Mouse (Mus musculus) lung, postnatal 10 days (tissue): Measurements from ENCODE around the gene Gm21915.

ENCODE experiments used
- DNase-seq: peaks from one replicate; pipeline ENCODE4 v3.0.0; 2021

Gm21915 gene

DNA sequence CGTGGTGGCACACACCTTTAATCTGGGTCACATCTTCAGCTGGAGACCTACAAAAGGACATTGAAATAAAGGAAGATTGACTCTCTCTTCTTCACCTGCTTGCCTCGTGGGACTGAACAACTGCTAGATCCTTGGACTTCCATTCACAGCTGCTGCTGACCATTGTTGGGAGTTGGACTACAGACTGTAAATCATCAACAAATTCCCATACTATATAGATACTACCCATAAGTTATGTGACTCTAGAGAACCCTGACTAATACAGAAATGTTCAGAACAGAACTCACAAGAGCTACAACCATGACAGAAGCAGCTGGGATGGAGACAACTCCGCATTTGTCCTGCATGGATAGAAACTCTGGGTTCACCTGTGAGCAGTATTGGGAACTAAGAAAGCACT, at the start of gene Gm21915:
Gene Gm21915, plus strand, starts transcription at position 301 of the 400 bp plus-strand sequence.
- no peak for DNase-seq

DNA sequence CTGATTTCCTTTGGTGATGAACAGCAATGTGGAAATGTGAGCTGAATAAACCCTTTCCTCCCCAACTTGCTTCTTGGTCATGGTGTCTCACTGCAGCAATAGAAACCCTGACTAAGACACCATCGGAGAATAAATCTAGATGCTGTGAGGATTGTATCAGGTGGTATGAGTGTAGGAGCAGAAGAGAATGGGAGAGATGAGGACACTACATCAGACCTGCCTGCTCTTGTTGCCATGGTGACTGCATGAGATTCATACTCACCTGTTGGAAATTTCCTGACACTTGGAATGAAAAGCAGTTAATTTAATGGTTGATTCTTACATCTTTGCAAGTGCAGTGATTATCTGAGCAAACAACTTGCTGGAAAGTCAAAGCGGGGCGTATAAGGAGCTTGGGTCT, 48.1 kb upstream of the Gm21915 start:
- no peak for DNase-seq

DNA sequence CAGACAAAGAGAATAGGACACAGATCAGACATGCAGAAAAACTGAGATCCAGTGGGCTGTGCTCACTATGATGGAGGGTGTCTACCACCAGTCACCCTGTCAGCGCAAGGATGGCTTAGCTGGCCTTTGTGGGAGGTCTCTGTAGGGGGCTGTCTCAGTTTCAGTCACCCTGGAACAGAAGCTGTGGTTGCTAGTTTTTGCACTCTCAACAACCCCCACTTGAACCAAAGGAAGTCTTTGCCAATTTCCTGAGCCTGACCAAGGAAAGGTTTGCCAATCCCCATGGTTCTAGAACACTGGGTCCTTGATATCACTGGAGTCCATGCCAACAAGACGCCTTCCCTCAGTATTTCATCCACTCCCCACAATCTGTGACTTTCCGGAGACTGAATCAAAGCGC, 47.6 kb upstream of the Gm21915 start:
- no peak for DNase-seq

DNA sequence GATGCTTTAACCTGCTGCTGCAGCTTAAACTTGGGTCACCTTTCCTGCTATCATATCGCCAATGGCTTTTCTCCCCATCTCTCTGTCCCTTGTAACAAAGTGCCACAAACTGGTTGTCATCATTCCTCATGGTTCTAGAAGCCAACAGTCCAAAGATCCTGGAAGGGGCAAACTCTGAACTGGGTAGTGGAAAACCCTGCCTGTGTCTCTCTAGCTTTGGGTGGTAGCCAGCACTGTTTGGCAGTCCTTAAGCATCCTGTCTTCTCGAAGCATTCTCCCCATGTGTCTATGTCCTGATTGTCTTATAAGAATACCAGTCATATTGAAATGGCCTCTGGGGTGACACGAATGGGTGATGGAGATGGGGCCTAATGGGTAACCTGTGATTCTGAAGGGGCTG, 45.1 kb upstream of the Gm21915 start:
- no peak for DNase-seq

DNA sequence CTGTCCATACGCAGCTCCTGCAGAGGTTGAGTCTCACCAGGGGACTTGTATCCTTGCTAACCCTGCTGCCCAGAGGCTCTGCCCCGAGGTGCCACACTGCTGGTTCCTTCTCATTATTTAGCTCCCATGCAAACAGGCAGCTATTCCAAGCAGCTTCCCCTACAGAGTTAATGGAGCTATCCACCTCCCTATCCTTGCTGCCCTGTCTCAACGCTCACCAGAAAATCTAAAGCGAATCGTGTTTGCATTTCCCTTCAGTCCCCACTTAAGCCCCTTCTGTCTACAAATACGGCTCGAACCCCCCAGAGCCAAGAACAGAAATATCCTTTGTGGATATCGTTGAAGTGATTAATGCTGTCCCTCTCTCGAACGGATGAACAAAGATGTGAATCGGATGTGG, 43.8 kb upstream of the Gm21915 start:
- DNase-seq = no peak

DNA sequence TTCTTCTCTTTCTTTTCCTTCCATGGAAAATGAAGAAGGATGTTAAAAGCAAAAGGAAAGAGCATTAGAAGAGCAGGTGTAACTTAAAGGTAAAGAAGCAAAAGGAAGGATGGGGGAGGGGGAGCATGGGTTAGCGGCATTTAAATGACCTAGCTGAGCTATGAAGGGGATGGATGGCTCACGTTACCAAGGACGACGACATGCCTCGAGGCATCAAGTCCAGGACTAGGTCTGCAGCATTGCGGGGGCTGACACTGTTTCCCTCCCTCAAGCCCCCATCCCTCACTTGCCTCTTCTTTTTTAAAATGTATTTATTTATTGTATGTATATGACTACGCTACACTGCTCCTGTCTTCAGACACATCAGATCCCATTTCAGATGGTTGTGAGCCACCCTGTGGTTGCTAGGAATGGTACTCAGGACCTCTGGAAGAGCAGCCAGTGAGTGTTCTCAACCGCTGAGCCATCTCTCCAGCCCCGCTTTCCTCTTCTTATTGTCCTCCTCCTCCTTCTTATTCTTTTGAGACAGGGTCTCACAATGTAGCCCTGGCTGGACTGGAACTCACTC, 43.2 kb upstream of the Gm21915 start:
- DNase-seq = no peak

DNA sequence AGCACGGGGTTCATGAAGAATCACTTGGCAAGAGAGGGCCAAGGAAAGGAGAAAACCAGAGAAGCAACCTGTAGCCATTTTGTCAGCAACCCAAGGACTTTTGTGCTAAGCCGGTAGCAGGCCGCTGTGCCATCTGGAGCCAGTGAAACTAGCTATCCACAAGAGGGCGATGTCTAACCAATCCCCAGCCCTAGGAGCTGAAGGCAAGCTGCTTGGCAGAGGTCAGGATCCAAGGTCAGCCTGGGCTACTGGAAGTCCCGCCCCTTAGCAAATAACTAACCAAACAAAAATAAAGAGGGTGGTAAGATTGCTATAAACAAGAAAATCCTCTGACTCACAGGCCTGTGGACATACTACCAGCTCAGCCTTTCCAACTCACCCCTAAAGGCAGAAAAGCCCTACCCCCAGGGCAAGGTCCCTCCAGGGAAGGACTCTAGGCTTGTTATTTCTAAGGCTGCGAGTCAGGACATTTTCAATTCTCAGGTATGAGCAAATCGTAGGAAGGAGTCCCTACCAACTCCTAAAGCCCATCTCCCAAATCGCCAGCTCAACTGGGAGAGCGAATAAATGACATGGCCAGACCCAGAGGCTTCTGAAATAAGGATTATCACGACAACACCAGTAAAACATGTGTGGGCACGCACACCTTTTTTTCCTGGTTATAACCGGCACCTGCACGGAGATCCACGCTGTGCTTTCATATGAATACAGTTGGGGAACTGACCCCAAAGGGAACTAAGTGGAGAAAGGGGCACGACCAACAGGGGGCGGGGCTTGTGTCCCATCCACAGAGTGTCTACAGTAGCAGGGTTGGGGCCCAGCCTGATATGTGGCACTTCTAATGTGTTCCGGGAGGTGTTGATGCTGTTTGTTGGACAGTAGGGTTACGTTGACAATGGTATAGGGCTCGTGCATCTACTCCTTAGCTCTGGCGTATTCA, 42.0 kb upstream of the Gm21915 start:
- DNase-seq = peak; percentile 70

DNA sequence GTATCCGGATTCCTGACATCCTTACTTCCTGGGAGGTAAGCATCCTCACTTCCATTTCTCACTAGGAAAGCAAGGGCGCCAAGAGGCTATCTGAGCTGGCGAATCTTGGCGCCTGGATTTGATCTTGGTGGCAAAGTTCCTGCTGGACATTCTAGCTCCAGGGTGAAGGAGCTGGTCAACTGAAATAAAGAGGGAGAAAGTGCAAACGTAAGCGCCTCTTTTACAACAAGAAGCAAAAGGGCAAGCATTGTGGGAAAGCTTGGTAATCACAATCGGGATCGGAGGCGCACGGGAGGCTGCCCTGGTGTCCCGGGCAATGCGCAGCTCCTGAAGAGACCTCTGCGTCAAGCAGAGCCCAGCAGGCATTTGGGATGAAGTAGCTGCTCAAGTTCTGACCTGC, 41.0 kb upstream of the Gm21915 start:
- DNase-seq = no peak

DNA sequence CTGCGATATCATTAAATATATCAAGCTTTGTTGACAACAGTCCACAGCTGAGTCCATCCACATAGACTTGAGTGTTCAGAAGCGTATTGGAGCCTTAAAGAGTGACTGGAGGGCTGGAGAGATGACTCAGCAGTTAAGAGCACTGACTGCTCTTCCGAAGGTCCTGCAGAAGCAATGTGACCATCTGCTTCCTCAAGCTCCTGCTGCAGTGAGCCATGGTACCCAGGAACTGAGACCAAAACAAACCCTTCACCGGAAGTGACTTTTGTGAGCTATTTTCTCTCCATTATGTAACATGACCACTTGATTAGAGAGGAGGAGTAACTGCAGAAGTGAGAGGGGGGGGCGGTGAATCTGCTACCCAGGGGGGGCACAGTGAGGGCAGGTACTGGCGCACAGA, 39.3 kb upstream of the Gm21915 start:
- no peak for DNase-seq

DNA sequence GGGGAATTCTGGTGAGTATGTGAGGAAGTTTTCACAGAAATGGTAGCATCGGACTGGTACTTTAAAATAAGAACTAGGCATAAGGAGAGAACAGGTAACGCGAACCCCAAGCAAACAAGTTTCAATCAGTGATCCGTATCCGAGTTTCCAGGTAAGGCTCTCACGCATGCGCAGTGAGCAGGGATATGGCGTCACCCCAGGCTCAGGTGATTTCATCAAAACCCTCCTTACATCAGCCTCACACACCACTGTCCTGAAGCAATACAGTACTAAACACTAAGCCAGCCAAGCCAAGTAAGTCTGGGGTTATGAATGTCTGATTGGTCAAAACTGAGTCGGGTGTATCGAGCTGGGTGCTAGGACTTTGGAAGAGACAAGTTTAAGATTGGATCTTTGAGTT, 38.9 kb upstream of the Gm21915 start:
- no peak for DNase-seq

DNA sequence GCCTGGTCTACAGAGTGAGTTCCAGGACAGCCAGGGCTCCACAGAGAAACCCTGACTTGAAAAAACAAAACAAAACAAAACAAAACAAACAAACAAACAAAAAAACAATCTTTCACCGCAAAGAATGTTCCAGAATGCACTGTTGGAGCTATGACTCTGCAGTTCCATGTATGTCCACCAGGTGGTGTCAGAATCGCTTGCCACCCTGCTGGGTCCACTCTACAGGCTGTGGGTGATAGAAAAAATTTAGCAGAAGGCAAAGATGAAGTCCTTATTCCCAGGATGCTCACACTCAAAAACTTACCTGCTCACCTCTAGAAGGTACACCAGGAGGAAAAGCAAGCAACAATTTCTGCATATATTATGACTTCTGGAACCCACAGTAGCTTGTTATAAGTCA, 34.4 kb upstream of the Gm21915 start:
- peak; percentile 75 for DNase-seq

DNA sequence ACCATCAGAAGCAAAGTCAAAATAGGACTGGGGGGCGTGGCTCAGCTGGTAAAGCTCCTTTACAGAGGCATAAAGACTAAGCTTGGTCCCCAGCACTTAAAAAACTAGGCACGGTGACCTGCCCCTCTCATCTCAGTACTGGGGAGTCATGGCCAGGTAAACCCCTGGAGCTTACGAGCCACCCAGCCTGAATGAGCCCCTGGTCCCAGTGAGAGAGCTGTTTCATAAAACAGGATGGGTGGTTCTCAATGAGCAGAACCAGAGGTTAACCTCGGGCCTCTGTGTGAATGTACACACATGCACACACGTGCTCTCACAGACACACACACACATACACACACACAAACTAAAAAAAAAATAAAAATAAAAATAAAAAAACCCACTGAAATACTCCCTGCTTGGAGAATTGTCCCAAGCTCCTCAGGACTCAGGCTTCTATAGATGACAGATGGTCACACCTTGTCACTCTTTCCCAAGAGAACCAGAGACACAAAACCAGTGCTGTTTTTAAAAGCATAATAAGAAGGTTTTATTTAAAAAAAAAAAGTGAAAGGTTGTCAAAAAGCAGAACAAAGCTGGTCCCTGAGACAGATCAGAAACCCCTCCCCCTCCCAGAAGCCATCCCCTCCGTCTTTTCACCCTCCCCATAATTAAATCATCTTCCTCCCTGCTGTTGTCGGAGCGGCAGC, 32.6 kb upstream of the Gm21915 start:
- DNase-seq = no peak

DNA sequence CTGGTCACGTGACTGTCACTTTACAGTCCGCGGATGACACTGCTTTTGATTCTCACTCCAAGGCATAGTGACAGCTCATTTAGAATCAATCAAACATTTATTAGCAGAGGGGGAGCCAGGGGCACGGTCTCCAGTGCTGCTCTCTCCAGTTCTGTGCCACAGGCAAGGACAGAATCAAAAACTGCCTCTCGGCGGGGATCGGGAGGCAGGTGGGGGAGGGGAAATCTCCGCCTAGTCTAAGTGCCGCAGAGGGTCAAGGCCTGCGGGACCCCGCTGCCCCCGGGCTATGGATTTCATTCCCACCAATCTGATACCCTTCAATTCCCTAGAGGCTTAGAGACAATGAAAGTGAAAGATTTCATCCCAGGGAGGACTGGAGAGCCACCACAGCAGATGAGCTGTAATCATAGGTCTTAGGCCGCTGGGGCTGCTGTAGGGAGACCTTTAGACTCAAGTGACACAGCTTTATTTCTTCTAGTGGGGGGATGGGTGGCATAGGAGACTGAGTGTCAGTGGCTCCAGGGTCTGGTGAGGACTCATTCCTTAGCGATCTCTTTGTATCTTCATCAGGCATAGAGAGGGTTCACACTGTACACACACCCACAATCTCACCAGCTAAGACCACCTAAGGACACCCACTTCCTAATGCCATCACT, 31.9 kb upstream of the Gm21915 start:
- peak; percentile 40 for DNase-seq

DNA sequence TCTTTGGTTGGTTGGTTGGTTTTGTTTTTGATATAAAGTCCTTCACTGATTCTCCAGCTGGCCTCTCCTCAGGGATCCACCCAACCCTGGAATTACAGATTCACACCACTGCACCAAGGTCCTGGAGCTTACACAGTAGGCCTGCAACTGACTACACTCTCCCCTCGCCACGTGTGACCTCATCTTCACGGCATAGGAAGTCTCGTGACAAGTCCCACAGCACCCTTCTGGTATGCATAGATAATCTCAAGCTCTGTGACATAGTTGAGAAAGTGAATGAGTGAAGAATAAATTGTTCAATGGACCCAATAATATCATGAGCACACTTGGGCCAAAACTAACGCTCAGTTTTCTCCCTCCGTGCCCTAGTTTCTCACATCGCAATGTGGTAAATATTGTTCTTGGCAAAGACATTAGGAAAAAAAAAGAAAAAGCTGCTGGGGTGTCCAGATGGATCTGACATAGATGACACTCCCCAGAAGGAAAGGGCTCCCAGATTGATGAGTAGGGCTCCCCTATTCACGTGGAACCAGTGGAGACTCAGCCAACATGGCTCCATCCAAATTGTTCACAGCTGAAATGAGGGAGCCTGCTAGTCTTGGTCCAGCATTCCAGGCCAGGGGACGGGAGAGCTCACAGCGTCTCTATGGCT, 30.8 kb upstream of the Gm21915 start:
- no peak for DNase-seq

DNA sequence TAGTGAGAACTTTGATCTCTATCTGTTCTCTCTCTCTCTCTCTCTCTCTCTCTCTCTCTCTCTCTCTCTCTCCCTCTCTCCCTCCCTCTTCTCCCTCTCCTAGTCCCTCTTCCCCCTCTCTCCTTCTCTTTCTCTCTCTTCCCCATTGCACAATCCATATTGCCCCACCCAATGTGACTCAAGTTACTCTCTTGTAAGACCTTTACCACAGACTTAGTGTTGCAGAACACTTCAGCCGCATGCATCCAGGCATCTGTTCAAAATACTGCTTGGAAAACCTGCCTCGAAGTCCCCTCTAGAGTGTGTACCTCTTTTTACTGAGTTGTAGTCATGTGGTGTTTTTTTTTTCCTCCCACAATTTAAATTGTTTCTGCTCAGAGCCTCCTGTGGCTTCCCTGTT, 29.1 kb upstream of the Gm21915 start:
- no peak for DNase-seq

DNA sequence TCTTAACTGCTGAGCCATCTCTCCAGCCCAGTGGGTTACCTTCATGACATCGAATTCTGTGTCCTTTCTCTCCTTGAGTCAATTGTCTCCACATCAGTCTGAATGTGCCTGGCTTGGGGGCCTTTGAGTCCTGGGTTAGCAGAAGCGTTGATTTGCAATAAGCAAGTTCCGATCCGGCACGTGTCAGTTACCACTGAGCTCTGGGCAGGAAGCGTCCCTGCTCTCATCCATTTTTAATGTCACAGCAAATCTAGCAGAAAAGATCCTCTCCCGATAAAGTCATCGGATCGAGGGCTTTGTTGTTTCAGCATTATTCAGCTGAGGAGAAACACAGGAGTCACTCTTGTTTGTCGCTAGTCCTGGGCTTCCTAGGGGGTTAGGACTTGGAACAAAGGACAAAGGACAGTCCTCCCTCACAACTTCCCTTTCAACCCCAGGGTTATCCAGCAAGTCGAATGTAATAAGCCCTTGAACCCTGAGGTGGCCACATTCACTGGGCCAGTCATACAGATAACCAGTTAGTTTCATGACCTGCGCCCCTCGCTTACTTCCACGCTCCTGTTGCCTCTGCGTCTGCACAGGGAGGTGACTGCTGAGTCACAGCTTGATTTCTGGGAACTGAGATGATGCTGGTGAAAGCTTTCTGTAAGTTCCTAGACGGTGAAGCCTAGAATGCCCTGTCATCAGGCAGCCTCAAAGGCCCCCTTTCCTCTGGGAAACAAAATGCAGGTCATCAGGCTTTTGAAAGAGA, 27.8 kb upstream of the Gm21915 start:
- no peak for DNase-seq

DNA sequence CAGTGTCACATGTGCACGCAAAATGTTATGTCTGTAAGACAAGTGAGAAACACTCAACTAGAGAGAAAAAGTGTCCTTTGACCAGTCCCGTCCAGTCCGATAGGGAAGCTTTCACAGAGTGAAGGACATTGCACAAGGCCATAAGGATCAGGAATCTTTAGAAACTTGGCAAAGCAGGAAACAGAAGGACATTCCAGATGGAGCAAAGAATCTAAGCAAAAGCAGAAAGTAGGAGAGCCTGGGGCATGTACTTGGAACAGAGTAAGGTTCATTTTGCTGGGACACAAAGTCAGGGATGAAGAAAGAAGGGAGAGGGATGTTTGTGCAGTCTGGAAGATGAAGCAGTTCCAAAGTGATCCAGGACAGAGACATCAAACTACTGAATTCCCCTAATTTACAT, 21.0 kb upstream of the Gm21915 start:
- DNase-seq = no peak

DNA sequence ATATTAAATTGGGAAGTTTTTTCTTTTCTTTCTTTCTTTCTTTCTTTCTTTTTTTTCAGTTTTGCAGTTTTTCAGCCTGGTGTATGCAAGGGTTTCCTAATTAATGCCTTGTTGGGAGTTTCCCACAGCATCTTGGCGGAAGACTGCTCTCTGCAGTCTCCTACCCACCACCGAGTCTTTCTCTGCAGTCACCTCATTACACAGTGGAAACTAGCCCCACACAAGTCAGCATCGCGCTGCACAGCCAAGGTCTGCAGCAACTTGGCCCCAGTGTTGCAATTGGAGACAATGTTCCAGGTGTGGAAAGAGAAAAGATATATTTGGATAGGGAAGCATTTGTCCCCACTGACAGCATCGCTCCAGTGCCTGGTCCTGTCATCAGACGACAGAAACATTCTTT, 20.4 kb upstream of the Gm21915 start:
- peak; percentile 58 for DNase-seq

DNA sequence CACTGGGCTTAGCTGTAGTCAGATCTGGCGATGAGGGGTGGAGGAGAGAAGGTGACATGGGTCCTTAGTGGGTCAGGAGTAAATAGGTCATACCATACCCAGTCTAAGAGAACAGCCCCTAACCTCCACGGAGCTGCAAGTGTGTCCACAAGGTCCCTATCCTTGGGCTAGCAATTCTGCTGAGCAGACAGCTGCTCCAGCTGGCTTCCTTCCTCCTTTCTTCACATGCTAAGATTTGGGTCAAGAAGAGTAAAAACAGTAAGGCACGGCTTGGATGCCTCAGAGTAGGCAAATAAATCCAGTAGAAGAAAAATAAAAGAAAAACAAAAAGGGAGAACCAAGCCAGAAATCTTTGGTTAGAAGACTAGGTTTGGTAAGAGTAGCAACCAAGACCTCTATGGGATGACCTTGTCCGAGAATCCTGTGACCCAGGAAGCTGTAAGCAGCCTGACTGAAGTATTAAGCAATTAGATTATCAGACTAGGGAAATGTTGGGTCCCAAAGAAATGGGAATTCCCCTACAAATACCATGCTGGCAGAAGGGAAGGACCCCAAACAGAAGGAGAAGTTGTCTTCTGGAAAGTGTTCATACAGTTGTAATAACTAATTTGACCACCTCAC, 19.1 kb upstream of the Gm21915 start:
- DNase-seq = no peak

DNA sequence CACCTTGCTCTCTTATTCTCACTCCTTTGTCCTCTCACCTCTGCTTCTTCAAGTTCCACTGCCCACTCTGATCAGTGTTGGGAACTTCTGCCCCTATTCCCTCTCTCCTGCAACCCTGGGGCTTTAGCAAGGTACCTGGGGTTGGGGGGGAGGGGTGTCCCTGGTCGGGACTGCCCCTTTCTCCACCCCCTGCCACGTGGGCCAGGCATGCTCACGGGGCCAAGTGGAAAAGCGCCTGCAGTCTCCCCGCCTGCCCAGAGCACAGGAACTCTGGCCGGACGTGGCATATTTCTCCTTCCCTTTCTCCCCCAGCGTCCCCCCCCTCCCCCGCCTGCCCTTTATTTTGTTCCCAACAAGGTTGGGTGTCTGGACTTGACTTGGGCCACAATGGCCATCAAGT, 17.7 kb upstream of the Gm21915 start:
- DNase-seq = no peak

DNA sequence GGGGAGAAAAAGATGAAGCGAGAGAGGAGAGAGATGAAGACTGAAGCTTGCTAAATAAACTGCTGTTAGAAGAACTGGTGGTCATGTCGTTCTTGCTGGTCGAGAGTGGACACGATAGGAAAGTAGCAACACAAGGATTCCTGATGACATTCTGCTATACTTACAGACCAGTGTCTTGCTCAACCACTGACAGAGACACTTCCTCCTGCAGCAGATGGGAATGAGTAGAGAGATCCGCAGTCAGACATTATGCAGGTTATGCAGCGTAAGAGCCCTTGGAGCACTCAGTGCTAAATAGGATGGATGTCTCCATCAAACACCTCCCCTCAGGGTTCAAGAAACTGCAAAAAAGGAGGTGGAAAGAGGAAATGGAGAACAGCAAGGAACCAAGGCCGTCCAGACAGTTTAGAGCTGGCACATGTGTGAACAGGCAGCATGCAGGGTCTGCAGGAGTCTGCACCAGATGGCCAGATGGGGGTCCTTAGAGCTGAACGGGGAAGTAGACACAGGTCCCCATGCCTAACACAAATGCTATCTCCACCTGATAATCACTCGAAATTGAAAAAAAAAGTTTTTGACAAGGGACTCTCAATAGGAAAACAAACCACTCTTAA, 4.1 kb upstream of the Gm21915 start:
- no peak for DNase-seq
